Mouse (Mus musculus) fat pad, adult 2 months (tissue): ENCODE results near the gene Kynu.

Experiments
- DNase-seq: peaks from one replicate; pipeline ENCODE4 v3.0.0-alpha.2; 2011; ENCODE audit warnings: low read depth, low spot score; ENCODE audit errors: extremely low read depth

Kynu gene

DNA sequence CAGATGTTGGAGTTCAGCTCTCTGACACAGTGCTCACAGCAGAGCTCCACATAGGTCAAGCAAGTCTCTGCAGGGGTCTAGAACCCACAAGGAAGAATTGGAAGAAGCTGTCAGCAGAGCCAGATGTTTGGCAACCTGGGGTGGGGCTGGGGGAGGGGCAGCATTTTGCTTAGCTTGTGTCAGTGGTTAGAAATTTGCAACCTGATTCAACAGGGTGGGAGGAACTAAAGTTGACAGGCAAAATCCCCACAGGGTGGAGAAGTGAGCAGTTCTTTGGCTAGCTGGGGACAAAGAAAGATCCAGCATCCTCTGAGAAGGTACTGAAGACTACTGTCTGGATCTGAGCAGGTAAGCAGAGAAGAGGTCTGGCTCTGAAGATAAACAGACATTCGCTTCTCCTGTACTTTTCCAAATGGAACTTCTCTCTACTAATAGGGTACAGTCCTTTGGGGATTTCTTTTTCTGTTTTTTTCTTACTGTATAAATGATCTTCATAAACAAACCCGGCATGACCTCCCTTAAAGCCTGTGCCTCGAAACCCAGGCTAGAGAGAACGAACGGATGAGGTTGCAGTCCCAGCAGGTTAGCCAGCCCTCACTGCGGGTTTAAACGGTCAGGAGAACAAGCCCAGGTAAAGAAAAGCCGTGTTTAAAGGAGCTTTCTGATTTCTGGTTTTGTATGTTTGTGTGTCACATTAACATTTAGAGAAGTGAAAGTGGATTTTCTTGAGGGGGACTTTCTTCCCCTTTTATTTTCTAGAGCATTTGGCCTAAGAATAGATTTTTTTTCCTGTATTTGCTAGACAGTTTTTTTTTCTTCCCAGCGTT lies at the start of gene Kynu:
Kynu (plus strand) TSS at position 268 of the 827 bp plus-strand sequence.
- no peak for DNase-seq

DNA sequence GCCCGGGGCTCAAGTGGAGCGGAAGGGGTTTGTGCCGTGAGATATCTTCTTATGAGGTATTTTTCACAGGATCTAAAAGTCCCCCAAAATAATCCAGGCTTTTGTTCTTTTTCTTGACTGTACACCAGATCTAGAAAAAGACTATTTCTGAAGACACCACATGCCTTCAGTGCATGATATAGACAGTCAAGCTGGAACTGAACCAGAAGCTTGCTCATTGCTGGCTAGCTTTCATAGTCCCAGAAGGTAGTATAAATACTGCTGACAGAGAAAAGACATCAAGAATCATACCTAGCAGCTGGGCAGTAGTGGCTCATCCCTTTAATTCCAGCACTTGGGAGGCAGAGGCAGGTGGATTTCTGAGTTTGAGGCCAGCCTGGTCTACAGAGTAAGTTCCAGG lies 48.9 kb upstream of the Kynu start:
- DNase-seq: no peak

DNA sequence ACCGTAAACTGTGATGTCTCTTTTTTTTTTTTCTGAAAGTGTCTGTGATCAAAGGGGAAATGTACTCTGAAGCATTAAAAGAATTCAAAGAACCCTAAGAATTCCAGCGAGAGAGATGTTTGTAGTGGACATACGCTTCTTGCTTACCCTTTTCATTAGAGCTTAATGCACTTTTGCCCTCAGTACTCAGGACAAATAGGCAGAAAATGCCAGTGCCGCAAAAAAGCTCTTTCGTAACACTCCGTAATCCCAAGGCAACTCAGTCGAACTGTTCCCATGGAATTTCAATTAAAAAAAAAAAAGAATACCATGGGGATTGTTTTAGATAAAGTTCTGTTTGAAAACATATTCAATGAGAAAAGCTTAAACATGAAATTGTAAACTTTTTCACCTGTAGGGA lies 41.3 kb upstream of the Kynu start:
- no peak for DNase-seq

DNA sequence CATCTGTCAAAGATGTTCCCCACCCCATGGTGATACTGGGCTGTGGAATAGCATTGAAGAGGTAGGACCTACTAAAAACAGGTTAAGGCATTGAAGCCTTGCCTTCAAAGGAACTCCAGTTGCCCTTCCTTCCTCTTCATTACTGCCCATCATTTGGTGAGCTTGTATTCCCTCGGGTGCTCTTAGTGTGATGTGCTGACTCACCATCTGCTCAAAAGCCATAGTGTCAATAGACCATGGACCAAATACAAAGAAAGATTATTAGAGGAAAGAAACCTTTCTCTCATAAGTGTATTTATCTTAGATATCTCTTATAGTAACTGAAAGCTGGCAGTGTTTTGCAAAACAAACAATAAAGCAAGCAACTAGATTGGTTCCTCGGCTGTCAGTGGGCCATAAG lies 20.7 kb upstream of the Kynu start:
- DNase-seq: no peak

DNA sequence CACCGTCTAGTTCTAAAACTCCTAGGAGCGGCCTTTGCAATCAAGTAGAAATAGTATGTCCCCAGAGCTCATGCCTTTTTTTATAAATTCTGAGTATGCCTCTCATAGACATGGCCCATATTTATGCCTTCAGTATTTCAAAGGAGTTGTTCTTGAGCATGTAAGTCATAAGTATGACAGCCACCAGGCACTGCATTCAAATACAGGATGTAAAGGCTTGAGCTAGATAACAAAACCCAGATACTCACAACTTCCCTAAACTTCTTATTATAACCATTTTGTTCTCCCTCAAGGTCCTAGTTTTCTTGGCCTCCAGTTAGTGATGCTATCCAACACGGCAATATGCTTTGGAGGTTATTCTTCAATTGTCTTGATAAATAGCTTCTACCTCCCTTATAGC lies 12.5 kb upstream of the Kynu start:
- DNase-seq: no peak

DNA sequence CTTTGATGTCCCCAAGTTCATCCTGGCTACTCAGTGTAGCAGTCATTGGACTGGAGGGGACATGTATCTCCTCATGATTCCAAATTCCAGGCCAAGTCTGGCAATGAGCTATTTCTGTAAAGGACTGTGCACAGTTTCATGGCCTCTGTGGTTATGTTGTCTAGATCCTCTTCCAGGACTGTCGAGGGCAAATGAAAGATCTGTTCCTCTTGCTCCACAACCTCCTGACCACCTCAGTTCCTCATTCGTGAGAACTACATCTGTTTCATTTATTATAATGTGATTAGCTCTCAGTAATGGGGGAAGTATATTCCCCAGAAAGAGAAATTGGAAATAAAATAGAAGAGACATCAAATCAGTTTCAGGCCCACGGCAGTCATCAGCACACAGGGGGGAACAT lies 9.5 kb upstream of the Kynu start:
- DNase-seq: no peak

- DNase-seq: no peak
Observed at GRCm38 (mm10) chr2:43546448-43546847, 8.7 kb upstream of the Kynu start.

DNA sequence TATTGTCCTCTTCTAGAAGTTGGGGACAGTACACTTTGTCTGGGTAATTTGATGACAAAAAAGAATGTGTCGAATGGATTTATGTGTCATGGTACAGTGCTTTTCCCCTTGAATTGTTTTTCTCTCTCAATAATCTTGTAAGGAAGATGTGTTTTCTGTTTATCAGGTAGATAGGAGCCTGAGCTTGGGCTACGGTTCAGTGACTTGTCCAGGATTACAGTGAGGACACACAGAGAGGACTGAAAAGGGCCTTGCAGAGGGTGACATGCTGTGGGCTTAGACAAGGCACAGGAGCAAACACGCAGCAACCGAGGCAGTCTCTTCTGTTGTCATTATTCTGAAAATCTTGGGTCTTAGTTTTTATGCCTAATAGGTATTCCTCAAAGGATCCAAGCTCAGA lies 913 bp upstream of the Kynu start:
- no peak for DNase-seq

DNA sequence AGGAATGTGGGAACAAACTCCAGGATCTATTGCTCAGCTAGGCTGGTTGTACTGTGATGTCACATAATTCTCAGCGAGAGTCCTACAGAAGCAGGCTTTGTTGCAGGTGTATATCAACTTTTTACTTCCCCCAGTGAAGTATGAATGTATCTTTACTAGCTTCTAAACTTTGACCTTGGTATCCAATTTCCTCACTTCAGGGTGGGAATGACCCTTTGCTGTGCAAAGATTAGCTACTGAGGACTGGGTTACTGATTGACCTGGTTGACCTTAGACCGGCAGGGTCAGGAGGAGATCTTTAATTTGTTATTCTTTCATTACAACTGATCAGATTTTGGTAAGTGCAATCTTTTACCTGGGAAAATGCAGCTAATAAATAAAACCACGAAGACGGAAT lies 758 bp downstream of the Kynu start:
- DNase-seq: no peak

DNA sequence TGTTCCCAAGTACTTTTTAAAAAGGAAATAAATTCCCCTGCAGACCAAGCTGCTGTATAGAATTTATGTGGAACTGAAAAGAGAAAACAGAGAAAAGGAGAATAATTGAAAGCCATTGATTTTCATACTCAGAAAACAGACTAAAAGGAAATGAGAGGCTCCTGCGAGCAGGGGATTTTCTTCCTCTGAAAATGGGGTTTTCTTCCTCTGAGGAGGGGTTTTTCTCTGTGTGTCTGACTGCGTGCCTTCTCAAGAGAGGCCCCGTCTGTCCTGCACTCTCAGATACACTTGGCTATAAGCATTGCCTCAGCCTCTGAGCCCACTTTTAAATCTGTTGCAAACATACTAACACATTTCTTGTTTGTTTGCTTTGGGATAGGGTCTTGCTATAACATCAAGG lies 1.9 kb downstream of the Kynu start:
- no peak for DNase-seq

DNA sequence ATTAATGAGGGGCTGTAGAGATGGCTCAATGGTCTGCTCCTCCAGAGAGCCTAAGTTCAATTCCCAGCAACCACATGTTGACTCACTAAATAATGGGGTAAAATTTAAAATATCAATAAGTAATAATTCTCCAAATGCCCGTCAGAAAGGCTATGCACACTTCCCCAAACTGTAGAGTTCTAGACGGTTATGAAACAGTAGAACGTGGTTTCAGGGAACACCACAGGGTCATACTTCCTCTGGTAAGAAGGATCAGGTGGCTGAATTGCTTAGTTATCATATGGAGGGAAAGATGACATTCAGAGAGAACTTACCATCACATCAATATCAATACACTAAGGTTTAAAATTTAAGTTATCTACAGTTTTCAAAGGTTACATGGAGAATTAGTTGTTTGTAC lies 6.1 kb downstream of the Kynu start:
- no peak for DNase-seq

DNA sequence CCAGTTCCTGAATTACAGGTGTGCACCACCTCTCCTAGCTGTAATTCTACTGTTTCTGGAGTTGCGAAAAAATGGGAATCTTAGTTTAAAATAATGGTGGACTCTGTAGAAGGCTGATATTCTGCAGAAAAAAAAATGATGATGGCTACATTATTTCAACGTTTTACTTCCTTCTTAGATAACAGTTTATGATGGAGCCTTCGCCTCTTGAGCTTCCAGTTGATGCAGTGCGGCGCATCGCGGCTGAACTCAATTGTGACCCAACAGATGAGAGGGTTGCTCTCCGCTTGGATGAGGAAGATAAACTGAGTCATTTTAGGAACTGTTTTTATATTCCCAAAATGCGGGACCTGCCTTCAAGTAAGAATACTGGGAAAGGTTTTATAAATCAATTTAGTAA lies 7.7 kb downstream of the Kynu start:
- DNase-seq: no peak

DNA sequence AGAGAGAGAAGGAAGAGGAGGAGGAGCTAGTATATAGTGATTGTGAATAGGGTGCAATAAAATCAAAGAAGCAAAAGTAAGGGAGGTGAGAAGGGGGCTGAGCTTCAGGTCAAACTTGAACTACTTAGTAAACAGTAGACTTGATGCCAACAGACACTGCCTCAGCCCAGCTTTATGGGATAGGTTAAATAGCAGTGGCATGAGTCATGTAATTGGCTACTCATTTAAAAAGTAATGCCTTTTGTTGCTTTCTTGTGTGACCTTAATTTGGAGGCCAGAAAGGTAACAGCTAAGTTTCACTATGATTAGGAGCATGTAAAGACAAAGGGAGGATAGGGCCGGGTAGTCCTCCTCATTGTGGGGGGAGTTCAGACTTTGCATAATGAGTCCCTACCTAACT lies 13.3 kb downstream of the Kynu start:
- no peak for DNase-seq

DNA sequence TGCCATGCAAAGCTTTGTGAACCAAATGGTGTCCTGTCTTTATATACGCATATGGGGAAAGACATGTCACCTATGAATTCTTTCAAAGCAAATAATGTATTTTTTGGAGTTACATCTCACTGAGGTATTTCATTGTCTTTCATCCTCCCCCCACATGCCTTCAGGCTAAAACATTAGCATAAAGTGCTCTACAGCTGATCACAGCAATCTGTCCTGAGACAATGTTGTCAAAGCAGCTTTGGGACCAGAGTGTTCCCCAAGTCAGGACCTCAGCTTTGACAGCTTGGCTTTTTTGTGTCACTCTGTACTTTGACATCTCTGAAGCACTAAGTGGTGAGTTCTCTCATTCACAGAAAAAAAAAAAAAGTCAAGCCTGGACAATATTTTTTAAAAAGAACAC lies 18.4 kb downstream of the Kynu start:
- DNase-seq: no peak

- no peak for DNase-seq
Observed at GRCm38 (mm10) chr2:43583243-43583812, 28.2 kb downstream of the Kynu start.

DNA sequence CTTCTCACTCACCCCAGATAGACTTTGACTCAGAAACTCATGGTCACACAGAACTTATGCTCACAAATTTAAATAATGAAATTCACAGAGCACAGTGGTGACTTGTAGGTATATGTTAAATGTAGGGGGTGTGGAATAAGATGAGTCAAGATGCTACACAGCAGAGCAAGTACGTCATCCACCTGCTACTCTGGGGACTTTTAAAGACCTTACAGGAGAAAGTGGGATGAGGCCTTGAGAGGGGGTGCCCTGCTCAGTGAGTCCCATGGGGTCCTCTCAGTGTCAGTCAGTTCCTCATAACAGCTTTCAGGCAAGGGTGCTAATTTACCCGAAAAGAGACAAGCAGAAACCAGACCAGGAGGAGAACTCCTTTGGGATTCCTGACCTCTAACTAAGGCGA lies 30.4 kb downstream of the Kynu start:
- no peak for DNase-seq

GRCm38 (mm10) chr2:43587832-43588231 lies 32.7 kb downstream of the Kynu start:
- no peak for DNase-seq

- DNase-seq: no peak
Observed at GRCm38 (mm10) chr2:43592001-43592704, 37.0 kb downstream of the Kynu start.

DNA sequence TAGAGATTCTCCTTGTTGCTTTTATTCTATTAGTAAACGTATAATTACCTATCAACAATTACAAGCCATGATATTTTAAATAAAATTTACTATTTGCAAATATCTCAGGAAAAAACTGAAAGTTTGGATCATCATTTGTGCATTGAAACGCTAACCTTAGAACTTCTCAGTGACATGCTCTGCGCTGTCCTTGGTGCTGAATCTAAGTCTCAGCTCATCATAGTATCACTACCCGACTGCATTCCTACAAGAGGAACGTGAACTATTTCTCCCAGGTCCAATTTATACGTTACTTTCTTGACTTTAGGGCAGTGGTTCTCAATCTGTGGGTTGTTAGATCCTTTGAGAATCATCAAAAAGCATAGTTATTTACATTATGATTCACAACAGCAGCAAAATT lies 58.4 kb downstream of the Kynu start:
- DNase-seq: no peak

DNA sequence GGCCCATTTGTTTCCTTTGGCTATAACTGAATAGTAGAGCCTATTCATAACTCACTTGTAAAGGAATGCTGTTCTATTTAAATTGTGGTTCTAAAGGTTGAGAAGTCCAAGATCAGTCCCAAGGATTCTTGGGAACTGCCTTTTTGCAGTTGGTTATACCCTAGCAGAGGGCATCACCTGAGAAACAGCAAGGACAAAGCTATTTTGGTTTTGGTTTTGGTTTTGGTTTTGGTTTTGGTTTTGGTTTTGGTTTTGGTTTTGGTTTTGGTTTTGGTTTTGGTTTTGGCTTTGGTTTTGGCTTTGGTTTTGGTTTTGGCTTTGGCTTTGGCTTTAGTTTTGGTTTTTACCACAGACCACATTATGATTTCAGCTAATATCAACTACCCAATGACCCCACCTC lies 66.0 kb downstream of the Kynu start:
- no peak for DNase-seq

- DNase-seq: no peak
Observed at GRCm38 (mm10) chr2:43622844-43623243, 67.7 kb downstream of the Kynu start.

DNA sequence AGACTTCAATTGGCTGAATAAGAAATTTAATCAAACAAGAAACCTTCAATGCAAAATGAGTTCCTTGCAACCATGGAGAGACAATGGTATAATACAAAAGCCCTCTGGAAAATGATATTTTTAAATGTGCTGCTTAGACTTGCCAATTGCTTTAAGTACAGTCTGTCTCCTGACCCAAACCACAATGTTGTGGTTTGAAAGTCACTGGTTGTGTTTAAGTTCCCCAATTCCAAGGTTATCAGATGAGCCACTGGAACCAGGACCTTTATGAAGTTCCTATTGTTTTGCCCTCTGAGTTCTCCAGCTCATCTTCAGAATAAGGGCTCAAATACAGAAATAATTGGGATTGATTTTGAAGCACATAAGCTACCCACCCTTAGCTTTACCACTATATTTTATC lies 76.7 kb downstream of the Kynu start:
- no peak for DNase-seq
